Mouse (Mus musculus) myocyte (in vitro differentiated cells): Measurements from ENCODE around the gene Cdca7l. TPM values are rescaled to one million over a fixed set of nuclear protein-coding genes. Genes with fewer than 3 reads are reported as not detected.

Experiments
- H3K27me3 ChIP-seq: one replicate; pipeline ENCODE4 v1.6.1; 2011; ENCODE audit not compliant: control insufficient read depth, insufficient read depth, insufficient read length
- H3K36me3 ChIP-seq: one replicate; pipeline ENCODE4 v1.6.1; 2011; ENCODE audit not compliant: control insufficient read depth, insufficient read depth
- H3K4me2 ChIP-seq: one replicate; pipeline ENCODE4 v1.6.1; 2011; ENCODE audit warnings: low read depth, control low read depth
- H3K4me3 ChIP-seq: one replicate; pipeline ENCODE4 v1.5.1; 2011; ENCODE audit warnings: mild to moderate bottlenecking, control low read depth, moderate library complexity
- H3K79me2 ChIP-seq: one replicate; pipeline ENCODE4 v1.6.1; 2011; ENCODE audit not compliant: control insufficient read depth, insufficient read depth
- H3ac ChIP-seq: one replicate; pipeline ENCODE4 v1.6.1; 2011; ENCODE audit not compliant: control insufficient read depth, insufficient read length
- CEBPB ChIP-seq: IDR thresholded peaks from 2 replicates; pipeline ENCODE4 v1.6.1; 2011; ENCODE audit warnings: mild to moderate bottlenecking, moderate library complexity; ENCODE audit not compliant: poor library complexity, insufficient read depth, severe bottlenecking
- E2F4 ChIP-seq: IDR thresholded peaks from one replicate; pipeline ENCODE4 v1.6.1; 2011; ENCODE audit warnings: mild to moderate bottlenecking, control low read depth, moderate library complexity; ENCODE audit not compliant: insufficient read depth
- MAX ChIP-seq: IDR thresholded peaks from one replicate; pipeline ENCODE4 v1.6.1; 2011; ENCODE audit warnings: low read depth, mild to moderate bottlenecking, control low read depth
- MYOD1 ChIP-seq, 3 experiments: IDR thresholded peaks; one replicate each; pipeline ENCODE4 v1.6.1; 2011; ENCODE audit warnings: control low read depth in 2 of 3, low read depth in 2 of 3, mild to moderate bottlenecking in 2 of 3, moderate library complexity in 1 of 3; ENCODE audit not compliant: insufficient read length in 2 of 3, control insufficient read depth in 1 of 3
- MYOG ChIP-seq, 3 experiments: IDR thresholded peaks; one replicate each; pipeline ENCODE4 v1.6.1; 2011; ENCODE audit warnings: control low read depth in 2 of 3, low read depth in 2 of 3, mild to moderate bottlenecking in 2 of 3; ENCODE audit not compliant: insufficient read length in 2 of 3, control insufficient read depth in 1 of 3, insufficient read depth in 1 of 3
- POLR2A ChIP-seq: IDR thresholded peaks from one replicate; pipeline ENCODE4 v1.6.1; 2011; ENCODE audit warnings: low read depth, mild to moderate bottlenecking, control low read depth, moderate library complexity; ENCODE audit not compliant: insufficient read length
- POLR2AphosphoS2 ChIP-seq: IDR thresholded peaks from one replicate; pipeline ENCODE4 v1.6.1; 2011; ENCODE audit warnings: low read depth, control low read depth; ENCODE audit not compliant: insufficient read length
- REST ChIP-seq: IDR thresholded peaks from one replicate; pipeline ENCODE4 v1.6.1; 2011; ENCODE audit warnings: mild to moderate bottlenecking, control low read depth, moderate library complexity; ENCODE audit not compliant: insufficient read depth, insufficient read length
- SRF ChIP-seq: IDR thresholded peaks from one replicate; pipeline ENCODE4 v1.6.1; 2011; ENCODE audit warnings: low read depth; ENCODE audit not compliant: control insufficient read depth, insufficient read length
- TCF12 ChIP-seq: IDR thresholded peaks from one replicate; pipeline ENCODE4 v1.6.1; 2011; ENCODE audit warnings: mild to moderate bottlenecking, control low read depth; ENCODE audit not compliant: poor library complexity, insufficient read depth, severe bottlenecking
- TCF3 ChIP-seq: IDR thresholded peaks from one replicate; pipeline ENCODE4 v1.6.1; 2011; ENCODE audit warnings: low read depth, control low read depth; ENCODE audit not compliant: insufficient read length
- USF1 ChIP-seq: IDR thresholded peaks from one replicate; pipeline ENCODE4 v1.6.1; 2011; ENCODE audit warnings: low read depth, mild to moderate bottlenecking, control low read depth, moderate library complexity
- polyA plus RNA-seq: library from polyadenylated mRNA; unstranded; fragments of >200 nt; fragmentation: generic; extraction: Trizol; gene quantifications from one replicate; pipeline ENCODE4 v1.2.1, GENCODE M21; 2012; ENCODE audit warnings: missing spikeins

Cdca7l gene
- polyA plus RNA-seq, 1 experiment: 8.3 TPM

- TF ChIP-seq TCF12: no peak
- TF ChIP-seq REST: no peak
- TF ChIP-seq POLR2AphosphoS2: no peak
- TF ChIP-seq POLR2A: no peak
- TF ChIP-seq SRF: no peak
- TF ChIP-seq MAX: no peak
- no peak for TF ChIP-seq CEBPB
- no peak for TF ChIP-seq TCF3
- no peak for TF ChIP-seq E2F4
- TF ChIP-seq MYOD1 (IDR thresholded peaks at IDR 0.05; ENCODE audit: control insufficient read depth in 1 of 3, insufficient read length in 2 of 3, low read depth in 2 of 3): no peak
- no peak for TF ChIP-seq MYOG (IDR thresholded peaks at IDR 0.05; ENCODE audit: control insufficient read depth in 1 of 3, insufficient read depth in 1 of 3, insufficient read length in 2 of 3, low read depth in 2 of 3)
- TF ChIP-seq USF1: no peak
- no peaks in the 10 kb centered on the region for H3K36me3 ChIP-seq
- H3K27me3 ChIP-seq: no peaks in the 10 kb centered on the region
- H3K4me2 ChIP-seq: no peak overlapping the region
- no peaks in the 10 kb centered on the region for H3K79me2 ChIP-seq
- H3K4me3 ChIP-seq: no peak overlapping the region
- H3ac ChIP-seq: no peak overlapping the region
These were observed 56.8 kb downstream of the Cdca7l start for GRCm38 (mm10) chr12:117860840-117861239.

- H3ac ChIP-seq: no peak overlapping the region
- H3K4me3 ChIP-seq: no peak overlapping the region
- H3K27me3 ChIP-seq: no peaks in the 10 kb centered on the region
- no peaks in the 10 kb centered on the region for H3K36me3 ChIP-seq
- no peaks in the 10 kb centered on the region for H3K79me2 ChIP-seq
- TF ChIP-seq MYOD1 (IDR thresholded peaks at IDR 0.05; ENCODE audit: control insufficient read depth in 1 of 3, insufficient read length in 2 of 3, low read depth in 2 of 3): no peak
- no peak for TF ChIP-seq MAX
- TF ChIP-seq TCF3: no peak
- no peak for TF ChIP-seq MYOG (IDR thresholded peaks at IDR 0.05; ENCODE audit: control insufficient read depth in 1 of 3, insufficient read depth in 1 of 3, insufficient read length in 2 of 3, low read depth in 2 of 3)
- TF ChIP-seq POLR2AphosphoS2: no peak
- TF ChIP-seq POLR2A: no peak
- no peak for TF ChIP-seq E2F4
- TF ChIP-seq CEBPB: no peak
- no peak for TF ChIP-seq TCF12
- no peak for TF ChIP-seq REST
- TF ChIP-seq USF1: no peak
- no peak for TF ChIP-seq SRF
- H3K4me2 ChIP-seq: no peak overlapping the region
These were observed 57.2 kb downstream of the Cdca7l start for GRCm38 (mm10) chr12:117861249-117861648.

- Histone ChIP-seq H3K4me2 (no peak overlapping the region), H3ac (no peak overlapping the region), H3K27me3 (no peaks in the 10 kb centered on the region), H3K36me3 (no peaks in the 10 kb centered on the region), H3K4me3 (no peak overlapping the region), H3K79me2 (no peaks in the 10 kb centered on the region)
- TF ChIP-seq MAX (no peak), POLR2AphosphoS2 (no peak), CEBPB (no peak), MYOD1 (IDR thresholded peaks at IDR 0.05; ENCODE audit: control insufficient read depth in 1 of 3, insufficient read length in 2 of 3, low read depth in 2 of 3) (no peak), TCF3 (no peak), USF1 (no peak), SRF (no peak), REST (no peak), TCF12 (no peak), POLR2A (no peak), MYOG (IDR thresholded peaks at IDR 0.05; ENCODE audit: control insufficient read depth in 1 of 3, insufficient read depth in 1 of 3, insufficient read length in 2 of 3, low read depth in 2 of 3) (no peak), E2F4 (no peak)
These were observed 58.6 kb downstream of the Cdca7l start for GRCm38 (mm10) chr12:117862655-117863054.

- no peaks in the 10 kb centered on the region for H3K79me2 ChIP-seq
- no peak overlapping the region for H3K4me2 ChIP-seq
- no peaks in the 10 kb centered on the region for H3K36me3 ChIP-seq
- no peaks in the 10 kb centered on the region for H3K27me3 ChIP-seq
- no peak overlapping the region for H3ac ChIP-seq
- TF ChIP-seq POLR2A: no peak
- no peak overlapping the region for H3K4me3 ChIP-seq
These were observed 63.8 kb downstream of the Cdca7l start for GRCm38 (mm10) chr12:117867708-117868564.

- Histone ChIP-seq H3ac (no peak overlapping the region), H3K79me2 (no peaks in the 10 kb centered on the region), H3K27me3 (no peaks in the 10 kb centered on the region), H3K36me3 (no peaks in the 10 kb centered on the region), H3K4me3 (no peak overlapping the region), H3K4me2 (no peak overlapping the region)
- no peak for TF ChIP-seq MAX
- TF ChIP-seq CEBPB: no peak
- TF ChIP-seq MYOD1 (IDR thresholded peaks at IDR 0.05; ENCODE audit: control insufficient read depth in 1 of 3, insufficient read length in 2 of 3, low read depth in 2 of 3): no peak
- TF ChIP-seq POLR2AphosphoS2: no peak
- TF ChIP-seq MYOG (IDR thresholded peaks at IDR 0.05; ENCODE audit: control insufficient read depth in 1 of 3, insufficient read depth in 1 of 3, insufficient read length in 2 of 3, low read depth in 2 of 3): no peak
- no peak for TF ChIP-seq REST
- TF ChIP-seq TCF12: no peak
- TF ChIP-seq TCF3: no peak
- no peak for TF ChIP-seq POLR2A
- no peak for TF ChIP-seq SRF
- no peak for TF ChIP-seq E2F4
These were observed 68.2 kb downstream of the Cdca7l start for GRCm38 (mm10) chr12:117872265-117872664.
